Mouse (Mus musculus) erythroblast, embryonic 14.5 days (primary cell): Measurements from ENCODE around the gene Lrrn4cl. TPM values are rescaled to one million over a fixed set of nuclear protein-coding genes. Genes with fewer than 3 reads are reported as not detected.
"Not testable (repeated sequence)": the region's sequence is repeated elsewhere in the genome, so short reads cannot be mapped to it uniquely, and the experiment has no call there.

Experiments
- H3K27me3 ChIP-seq: 2 replicates; pipeline ENCODE4 v1.6.1; 2012; ENCODE audit warnings: inconsistent platforms; ENCODE audit not compliant: control insufficient read depth
- H3K36me3 ChIP-seq: 2 replicates; pipeline ENCODE4 v1.6.1; 2012; ENCODE audit warnings: mild to moderate bottlenecking, inconsistent platforms; ENCODE audit not compliant: control insufficient read depth
- H3K4me1 ChIP-seq: 2 replicates; pipeline ENCODE4 v1.6.1; 2012; ENCODE audit warnings: inconsistent platforms; ENCODE audit not compliant: control insufficient read depth
- H3K4me3 ChIP-seq: replicated peaks from 2 replicates; pipeline ENCODE3; 2012; ENCODE audit warnings: moderate library complexity, mild to moderate bottlenecking, inconsistent platforms
- H3K9me3 ChIP-seq: 2 replicates; pipeline ENCODE4 v1.6.1; 2012; ENCODE audit warnings: low read length, inconsistent platforms, mixed read lengths; ENCODE audit not compliant: control insufficient read depth
- GATA1 ChIP-seq: IDR thresholded peaks from 2 replicates; pipeline ENCODE4 v1.6.1; 2012; ENCODE audit warnings: low read length, inconsistent platforms, mixed read lengths
- TAL1 ChIP-seq: IDR thresholded peaks from 3 replicates; pipeline ENCODE4 v1.6.1; 2012; ENCODE audit warnings: low read length, inconsistent platforms, mixed read lengths
- polyA plus RNA-seq: library from polyadenylated mRNA; stranded (reverse); fragments of >175 nt; gene quantifications from 2 replicates; pipeline ENCODE4 v1.2.3, GENCODE M21; 2012

Gene Lrrn4cl
- polyA plus RNA-seq, 1 experiment: not detected

GRCm38 (mm10) chr19:8844371-8845129, 6.0 kb upstream of the Lrrn4cl start:
- Histone ChIP-seq H3K4me1 (peaks cover 19% of the 10 kb centered on the region), H3K9me3 (no peaks in the 10 kb centered on the region), H3K4me3 (no peak overlapping the region), H3K36me3 (peaks cover 63% of the 10 kb centered on the region), H3K27me3 (no peaks in the 10 kb centered on the region)
- TF ChIP-seq TAL1 (no peak), GATA1 (no peak)

- Histone ChIP-seq H3K4me1 (peaks cover 8% of the 10 kb centered on the region), H3K36me3 (peaks cover 45% of the 10 kb centered on the region), H3K4me3 (no peak overlapping the region)
Measured at GRCm38 (mm10) chr19:8848356-8848755, 2.2 kb upstream of the Lrrn4cl start.

DNA sequence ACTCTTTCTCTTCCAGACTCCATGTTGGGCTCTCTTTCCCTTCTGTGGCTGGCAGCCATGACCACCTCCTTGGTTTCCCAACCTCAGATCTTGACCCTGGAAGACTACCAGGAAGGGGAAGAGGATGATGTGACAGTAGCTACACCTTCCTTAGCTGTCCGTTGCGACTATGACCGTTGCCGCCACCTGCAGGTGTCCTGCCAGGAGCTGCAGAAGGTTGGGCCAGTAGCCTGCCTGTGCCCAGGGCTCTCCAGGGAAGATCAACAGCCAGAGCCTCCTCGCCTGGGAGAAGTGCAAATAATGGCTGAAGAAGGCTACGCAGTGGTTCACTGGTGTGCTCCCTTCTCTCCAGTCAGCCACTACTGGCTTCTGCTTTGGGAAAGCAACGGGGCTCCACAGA, 1.1 kb downstream of the Lrrn4cl start:
- H3K27me3 ChIP-seq: peaks cover 11% of the 10 kb centered on the region
- TF ChIP-seq TAL1: no peak
- no peak for TF ChIP-seq GATA1
- peaks cover 22% of the 10 kb centered on the region for H3K36me3 ChIP-seq
- H3K9me3 ChIP-seq: no peaks in the 10 kb centered on the region
- H3K4me3 ChIP-seq: no peak overlapping the region
- H3K4me1 ChIP-seq: peaks cover 8% of the 10 kb centered on the region

More at GRCm38 (mm10) chr19:8848356-8848755, 2.2 kb upstream of the Lrrn4cl start:
- peaks cover 9% of the 10 kb centered on the region for H3K27me3 ChIP-seq
- no peaks in the 10 kb centered on the region for H3K9me3 ChIP-seq
- TF ChIP-seq GATA1: no peak
- no peak for TF ChIP-seq TAL1

GRCm38 (mm10) chr19:8852236-8852928, 1.8 kb downstream of the Lrrn4cl start:
- Histone ChIP-seq H3K4me1 (peaks cover 8% of the 10 kb centered on the region), H3K27me3 (peaks cover 11% of the 10 kb centered on the region), H3K4me3 (no peak overlapping the region), H3K36me3 (peaks cover 15% of the 10 kb centered on the region), H3K9me3 (no peaks in the 10 kb centered on the region)
- TF ChIP-seq GATA1: no peak
- TF ChIP-seq TAL1: no peak

DNA sequence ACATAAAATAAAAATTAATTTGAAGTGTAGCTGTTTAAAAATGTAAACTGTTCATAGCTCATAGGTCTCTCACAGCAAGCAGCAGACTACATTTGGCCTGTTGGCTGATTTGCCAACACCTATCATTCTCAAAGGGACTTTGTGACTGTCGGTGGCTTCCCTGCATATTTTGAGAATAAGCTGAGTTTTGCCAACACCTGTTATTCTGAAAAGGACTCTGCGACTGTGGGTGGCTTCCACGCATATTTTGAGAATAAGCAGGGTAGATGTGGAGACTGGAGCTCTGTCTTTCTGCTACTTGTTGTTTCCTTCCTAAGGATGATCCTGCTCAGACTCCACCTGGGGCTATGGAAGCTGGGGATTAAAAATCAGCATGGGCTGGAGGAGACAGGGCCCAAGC, 2.5 kb downstream of the Lrrn4cl start:
- H3K36me3 ChIP-seq: peaks cover 7% of the 10 kb centered on the region
- H3K9me3 ChIP-seq: no peaks in the 10 kb centered on the region
- H3K4me1 ChIP-seq: peaks cover 8% of the 10 kb centered on the region
- H3K4me3 ChIP-seq: no peak overlapping the region
- TF ChIP-seq GATA1 (no peak), TAL1 (no peak)
- H3K27me3 ChIP-seq: peaks cover 11% of the 10 kb centered on the region

- Histone ChIP-seq H3K27me3 (0 out of 2 replicates have a peak, but pooled peaks cover 2% of the 10 kb centered on the region), H3K4me1 (no peaks in the 10 kb centered on the region), H3K36me3 (no peaks in the 10 kb centered on the region), H3K9me3 (no peaks in the 10 kb centered on the region), H3K4me3 (no peak overlapping the region)
- no peak for TF ChIP-seq TAL1
- TF ChIP-seq GATA1: no peak
Measured at GRCm38 (mm10) chr19:8857689-8858088, 7.1 kb downstream of the Lrrn4cl start.

DNA sequence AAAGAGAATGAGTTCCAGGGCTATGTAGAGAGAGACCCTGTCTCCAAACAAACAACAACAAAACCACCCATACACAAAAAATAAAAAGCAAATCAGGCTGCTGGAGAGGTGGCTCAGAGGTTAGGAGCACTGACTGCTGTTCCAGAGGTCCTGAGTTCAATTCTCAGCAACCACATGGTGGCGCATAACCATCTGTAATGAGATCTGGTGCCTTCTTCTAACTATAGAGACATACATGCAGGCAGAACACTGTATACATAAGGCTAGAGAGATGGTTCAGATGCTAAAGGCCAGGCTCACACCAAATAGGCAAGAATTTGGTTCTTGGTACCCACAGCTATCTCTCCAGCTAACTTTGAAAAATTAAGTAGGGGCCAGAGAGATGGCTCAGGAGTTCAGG, 8.4 kb downstream of the Lrrn4cl start:
- no peak for TF ChIP-seq GATA1
- no peak for TF ChIP-seq TAL1
- Histone ChIP-seq H3K9me3 (no peaks in the 10 kb centered on the region), H3K27me3 (0 out of 2 replicates have a peak, but pooled peaks cover 2% of the 10 kb centered on the region), H3K36me3 (no peaks in the 10 kb centered on the region), H3K4me3 (no peak overlapping the region), H3K4me1 (no peaks in the 10 kb centered on the region)

- Histone ChIP-seq H3K4me1 (no peaks in the 10 kb centered on the region; the same call in 1 of the 2 replicates), H3K36me3 (no peaks in the 10 kb centered on the region), H3K4me3 (no peak overlapping the region), H3K27me3 (no peaks in the 10 kb centered on the region), H3K9me3 (no peaks in the 10 kb centered on the region)
- no peak for TF ChIP-seq GATA1
Measured at GRCm38 (mm10) chr19:8864265-8864664, 13.7 kb downstream of the Lrrn4cl start.

DNA sequence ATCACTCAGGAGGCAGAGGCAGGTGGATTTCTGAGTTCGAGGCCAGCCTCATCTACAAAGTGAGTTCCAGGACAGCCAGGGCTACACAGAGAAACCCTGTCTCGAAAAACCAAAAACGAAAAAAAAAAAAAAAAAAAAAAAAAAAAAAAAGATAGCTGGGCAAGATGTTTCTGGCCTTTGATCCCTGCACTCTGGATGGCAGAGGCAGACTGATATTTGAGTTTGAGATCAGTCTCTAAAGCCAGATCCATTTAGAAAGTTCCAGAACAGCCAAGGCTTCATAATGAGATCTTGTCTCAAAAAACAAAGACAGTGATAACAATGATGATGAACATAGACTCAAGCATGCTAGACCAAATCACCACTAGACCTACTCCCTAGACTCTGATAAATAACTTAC, 19.8 kb downstream of the Lrrn4cl start:
- Histone ChIP-seq H3K4me3 (peak overlapping the region; percentile 90), H3K36me3 (peaks cover 31% of the 10 kb centered on the region)

GRCm38 (mm10) chr19:8870838-8871237, 20.3 kb downstream of the Lrrn4cl start:
- no peaks in the 10 kb centered on the region for H3K9me3 ChIP-seq
- TF ChIP-seq TAL1 (no peak), GATA1 (no peak)
- H3K36me3 ChIP-seq: peaks cover 36% of the 10 kb centered on the region
- peak overlapping the region; percentile 90 for H3K4me3 ChIP-seq
- peaks cover 45% of the 10 kb centered on the region for H3K4me1 ChIP-seq
- H3K27me3 ChIP-seq: no peaks in the 10 kb centered on the region

More for the DNA sequence above, 19.8 kb downstream of the Lrrn4cl start:
- H3K9me3 ChIP-seq, H3K27me3 ChIP-seq: not testable (repeated sequence)
- H3K4me1 ChIP-seq: peaks cover 45% of the 10 kb centered on the region
